Comparison of ENCODE assay signal across 8 mouse cellular contexts in the genomic region with DNA sequence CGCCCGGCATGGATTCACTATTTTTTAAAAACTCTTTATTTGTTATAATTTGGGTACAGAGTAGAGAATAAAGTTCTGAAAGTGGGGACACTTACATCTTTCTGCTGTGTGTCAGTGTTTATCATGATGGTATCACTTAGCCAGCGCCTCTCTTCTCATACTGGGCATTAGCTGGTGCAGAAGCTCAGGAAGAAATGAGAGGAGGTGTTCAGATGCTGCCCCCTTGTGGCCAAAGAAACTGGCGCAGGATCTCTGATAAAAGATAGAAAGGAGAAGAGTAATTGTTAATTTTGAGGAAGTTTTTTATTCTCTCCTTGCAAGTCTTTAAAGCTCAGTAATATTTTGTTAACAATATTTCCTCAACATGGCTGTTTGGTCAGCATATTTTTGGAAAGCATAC. TPM values are rescaled to one million over a fixed set of nuclear protein-coding genes. Genes with fewer than 3 reads are reported as not detected.
DNase-seq lines count a peak whose midpoint lies in the region.

No protein-coding gene starts in this region.

- peak; percentile 8 to 60 for DNase-seq in adrenal gland, adult (ENCODE audit: inconsistent age in 2 of 2, low spot score in 1 of 2)
- no peak for DNase-seq in adrenal gland, postnatal 4 days (ENCODE audit: low spot score in 2 of 2)
- DNase-seq in NIH3T3 (ENCODE audit: low read depth) = peak; percentile 85
- peak; percentile 30 for DNase-seq in cerebellum, adult 9-10 months
- peak; percentile 63 for DNase-seq in frontal cortex, postnatal 25 days (ENCODE audit: low spot score in 2 of 2)
- DNase-seq in layer of hippocampus, adult 9-10 months (ENCODE audit: low spot score) = peak; percentile 50
- peak; percentile 2 for DNase-seq in lung, postnatal 25 days (ENCODE audit: low spot score)
- peak; percentile 76 for DNase-seq in right cerebral cortex, postnatal 14 days

RNA-seq across cellular contexts. Expression of gene 2310057J18Rik, which starts 31.0 kb away (rescaled TPM):
- total RNA-seq in adrenal gland, postnatal 4 days (2021) = not detected

Comparison
In these comparisons a context has a peak if more than half of its experiments do, and no peak if none do; other contexts are left out.
1. DNase-seq: peak in adrenal gland, adult (2 of 2), NIH3T3 (single experiment), cerebellum, adult 9-10 months (single experiment), frontal cortex, postnatal 25 days (2 of 2), layer of hippocampus, adult 9-10 months (single experiment), lung, postnatal 25 days (single experiment) and right cerebral cortex, postnatal 14 days (single experiment); none in adrenal gland, postnatal 4 days (0 of 2).